Mouse (Mus musculus): ENCODE results near the gene Hmgb2.

The Hmgb2 gene

DNA sequence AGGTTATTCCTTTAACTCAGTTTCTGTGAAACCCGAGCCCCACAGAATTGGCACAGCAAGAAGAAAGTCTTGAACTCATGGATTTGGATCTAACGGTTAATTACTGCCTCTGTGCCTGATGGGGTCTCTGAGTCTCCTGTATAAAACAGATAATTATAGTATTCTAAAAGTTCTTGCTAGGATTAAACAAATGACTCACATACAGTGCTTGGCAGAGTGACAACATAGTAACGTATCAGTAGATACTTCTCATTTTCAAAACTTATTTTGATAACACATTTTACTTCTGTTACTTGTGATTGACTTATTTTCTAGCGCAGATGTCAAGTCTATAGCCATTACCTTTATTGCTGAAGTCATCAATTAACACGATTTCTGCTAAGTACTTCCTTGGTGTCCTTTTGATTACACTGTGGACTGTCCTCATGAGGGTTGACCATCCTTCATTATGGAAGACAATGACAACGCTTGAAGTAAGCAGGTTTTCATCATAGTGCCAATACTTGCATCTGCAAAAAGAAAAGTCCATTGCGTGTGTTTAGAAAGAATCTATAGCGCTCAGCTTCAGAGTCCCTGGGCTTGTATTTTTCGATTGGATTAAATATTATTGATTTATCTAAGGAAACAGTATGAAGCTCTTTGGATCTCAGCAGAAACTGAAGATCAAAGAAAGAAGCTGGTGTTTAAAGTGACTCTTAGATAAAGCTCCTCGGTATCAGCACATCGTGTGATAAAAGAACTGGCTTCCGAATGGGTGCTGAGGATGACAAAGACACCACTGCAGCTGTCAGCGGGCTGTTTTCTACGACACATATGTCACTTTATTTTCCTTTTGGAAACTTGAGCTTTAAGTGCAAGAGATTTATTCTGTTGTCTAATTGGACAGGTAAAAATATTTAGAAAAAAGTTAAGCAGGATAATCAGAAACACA, 40.7 kb downstream of the Hmgb2 start:
- no peak for DNase-seq (ENCODE audit: low read depth, low spot score)

DNA sequence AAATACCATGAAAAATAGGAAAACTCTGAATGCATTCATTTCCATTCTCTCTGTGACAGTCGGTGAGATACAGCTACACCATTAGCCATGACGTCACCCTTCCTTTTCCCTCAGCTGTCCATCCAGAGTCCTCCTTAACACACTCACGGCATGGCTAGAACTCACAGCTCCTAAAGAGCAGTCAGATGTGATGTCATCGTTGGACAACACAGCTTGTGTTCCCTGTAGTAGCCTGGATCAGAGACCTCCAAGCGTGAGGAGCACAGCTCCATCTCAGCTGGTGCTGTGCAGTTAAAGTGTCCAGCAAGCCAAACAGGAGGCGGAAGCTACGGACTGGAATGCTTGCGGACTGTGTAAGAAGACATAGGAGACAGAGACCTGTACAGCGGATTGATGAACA, 49.2 kb downstream of the Hmgb2 start:
- peak; percentile 45 for DNase-seq (ENCODE audit: low read depth, low spot score)

GRCm38 (mm10) chr8:57562741-57563140, 51.0 kb downstream of the Hmgb2 start:
- DNase-seq (ENCODE audit: low read depth, low spot score), result no peak

GRCm38 (mm10) chr8:57563726-57564125, 52.0 kb downstream of the Hmgb2 start:
- peak; percentile 80 for DNase-seq (ENCODE audit: low read depth, low spot score)

GRCm38 (mm10) chr8:57565039-57565438, 53.3 kb downstream of the Hmgb2 start:
- peak; percentile 86 for DNase-seq (ENCODE audit: low read depth, low spot score)

Measured in brain, adult 2 months (tissue).